Mouse (Mus musculus): Measurements from ENCODE around the gene Rasa2.
"Not testable (repeated sequence)": the region's sequence is repeated elsewhere in the genome, so short reads cannot be mapped to it uniquely, and the experiment has no call there.

Rasa2 gene

GRCm38 (mm10) chr9:96631389-96632072 is at the start of gene Rasa2:
Gene Rasa2, minus strand, starts transcription at chr9:96631617.
- peak; percentile 89 for DNase-seq (ENCODE audit: low spot score)

DNA sequence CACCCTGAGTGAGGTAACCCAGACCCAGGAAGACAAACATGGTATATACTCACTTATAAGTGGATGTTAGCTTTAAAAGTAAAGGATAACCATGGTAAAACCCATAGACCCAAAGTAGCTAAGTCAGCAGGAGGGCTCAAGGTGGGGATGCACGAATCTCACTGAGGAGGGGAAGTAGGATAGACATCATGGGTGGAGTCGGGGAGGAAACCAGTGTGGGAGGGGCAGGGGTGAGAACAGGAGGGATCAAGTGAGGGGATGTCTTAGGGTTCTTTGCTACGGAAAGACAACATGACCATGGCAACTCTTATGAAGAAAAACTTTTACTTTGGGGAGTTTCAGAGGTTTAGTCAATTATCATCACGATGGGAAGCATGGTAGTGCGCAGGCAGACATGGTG is 47.2 kb upstream of the Rasa2 start:
- no peak for DNase-seq (ENCODE audit: low spot score)

DNA sequence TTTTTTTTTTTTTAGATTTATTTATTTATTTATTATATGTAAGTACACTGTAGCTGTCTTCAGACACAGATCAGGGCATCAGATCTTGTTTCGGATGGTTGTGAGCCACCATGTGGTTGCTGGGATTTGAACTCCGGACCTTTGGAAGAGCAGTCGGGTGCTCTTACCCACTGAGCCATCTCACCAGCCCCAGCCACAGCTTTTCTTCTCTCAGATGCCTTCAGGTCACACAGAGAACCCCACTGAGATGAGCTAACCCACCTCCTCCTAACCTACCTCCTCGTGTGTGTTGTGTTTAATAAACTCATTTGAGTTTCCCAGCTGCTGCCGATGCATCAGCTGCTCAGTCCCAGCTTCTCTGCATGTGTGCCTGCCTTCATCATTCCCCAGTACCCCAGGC is 46.3 kb upstream of the Rasa2 start:
- DNase-seq (ENCODE audit: low spot score), result not testable (repeated sequence)

DNA sequence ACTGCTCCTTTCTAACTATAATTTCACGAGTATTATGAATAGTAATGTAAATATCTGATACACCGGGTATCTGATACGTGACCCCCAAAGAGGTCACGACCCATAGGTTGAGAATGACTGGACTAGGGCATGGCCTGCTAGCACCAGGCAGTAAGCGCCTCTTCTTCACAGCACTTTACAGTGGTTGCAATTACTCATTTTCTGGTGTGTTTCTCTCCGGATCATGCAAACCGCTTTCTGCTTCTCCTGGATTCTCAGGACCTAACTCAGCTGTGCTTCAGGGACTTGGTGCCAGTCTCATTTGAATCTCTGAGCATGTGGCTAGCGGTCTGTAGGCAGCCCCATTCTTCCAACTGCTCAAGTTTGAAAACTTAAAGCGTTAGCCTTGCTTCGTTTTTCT is 45.3 kb upstream of the Rasa2 start:
- no peak for DNase-seq (ENCODE audit: low spot score)

DNA sequence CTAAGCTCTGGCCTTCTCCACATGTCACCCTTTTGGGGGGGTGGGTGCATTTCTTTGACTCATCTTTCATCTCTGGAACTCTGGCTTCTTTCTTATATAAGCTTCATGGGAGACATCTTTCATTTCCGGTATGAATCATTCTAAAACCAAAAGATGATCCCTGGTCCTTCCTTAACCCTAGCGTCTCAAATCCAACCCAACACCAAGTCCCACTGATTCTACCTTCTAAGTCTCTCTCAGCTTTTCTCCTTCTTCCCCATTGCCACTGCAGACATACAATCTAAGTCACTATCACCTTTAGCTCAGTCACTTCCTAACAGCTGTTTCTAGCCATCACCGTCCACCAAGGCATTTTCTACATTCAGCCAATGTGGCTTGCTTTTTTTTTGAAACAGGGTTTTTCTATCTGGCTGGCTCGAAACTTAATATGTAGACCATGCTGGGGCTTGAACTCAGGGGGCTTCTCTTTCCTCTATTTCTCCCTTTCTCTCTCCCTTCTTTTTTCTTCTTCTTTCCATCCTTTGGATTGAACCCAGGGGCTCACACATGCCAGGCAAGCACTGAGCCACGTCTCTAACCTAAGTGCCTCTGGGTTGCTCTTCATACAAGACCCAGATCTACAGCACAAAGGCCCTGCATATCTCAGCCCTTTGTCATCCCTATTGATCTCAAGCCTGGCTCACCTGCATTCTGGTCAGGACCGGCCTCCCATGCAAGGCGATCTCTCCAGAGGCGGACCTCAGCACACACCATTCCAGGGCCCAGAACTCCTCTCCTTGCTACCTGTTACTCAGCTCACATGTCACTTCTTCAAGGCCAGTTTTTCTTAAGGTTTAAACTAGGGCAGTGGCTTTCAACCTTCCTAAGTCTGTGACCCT is 44.6 kb upstream of the Rasa2 start:
- DNase-seq (ENCODE audit: low spot score), result no peak

DNA sequence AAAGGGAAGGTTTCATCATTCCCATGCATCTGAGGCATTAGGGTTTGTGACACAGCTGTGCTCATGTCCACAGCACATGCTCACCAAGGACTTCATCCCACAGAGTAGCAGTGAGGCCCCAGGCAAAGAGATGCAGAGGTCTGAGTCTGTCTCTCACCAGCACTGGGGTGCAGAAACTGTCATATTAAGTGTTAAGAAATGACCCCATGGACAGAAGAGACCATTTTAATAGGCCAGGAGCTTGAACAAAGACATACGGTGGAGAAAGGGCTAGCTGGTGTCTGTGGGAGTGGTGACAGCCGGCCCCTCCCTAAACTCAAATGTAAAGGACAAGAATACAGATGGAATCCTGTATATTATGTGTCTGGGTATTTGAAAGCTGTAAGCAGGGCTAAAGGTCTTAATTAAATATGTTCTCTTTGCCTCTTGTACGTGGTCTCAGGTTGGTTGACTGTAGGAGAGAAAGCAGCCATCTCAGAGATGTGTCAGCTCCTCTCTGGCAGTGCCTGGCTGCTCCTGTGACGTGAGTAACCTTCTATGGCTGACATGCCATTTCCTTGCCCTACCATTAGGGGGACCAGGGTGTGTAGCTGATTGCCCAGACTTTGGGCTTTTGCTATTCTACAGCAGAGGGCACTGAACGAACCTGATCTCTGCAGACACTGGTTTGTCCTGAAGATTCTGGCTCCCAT is 43.8 kb upstream of the Rasa2 start:
- DNase-seq (ENCODE audit: low spot score), result peak; percentile 32

GRCm38 (mm10) chr9:96674301-96674700 is 42.9 kb upstream of the Rasa2 start:
- no peak for DNase-seq (ENCODE audit: low spot score)

GRCm38 (mm10) chr9:96672466-96672865 is 41.0 kb upstream of the Rasa2 start:
- no peak for DNase-seq (ENCODE audit: low spot score)

DNA sequence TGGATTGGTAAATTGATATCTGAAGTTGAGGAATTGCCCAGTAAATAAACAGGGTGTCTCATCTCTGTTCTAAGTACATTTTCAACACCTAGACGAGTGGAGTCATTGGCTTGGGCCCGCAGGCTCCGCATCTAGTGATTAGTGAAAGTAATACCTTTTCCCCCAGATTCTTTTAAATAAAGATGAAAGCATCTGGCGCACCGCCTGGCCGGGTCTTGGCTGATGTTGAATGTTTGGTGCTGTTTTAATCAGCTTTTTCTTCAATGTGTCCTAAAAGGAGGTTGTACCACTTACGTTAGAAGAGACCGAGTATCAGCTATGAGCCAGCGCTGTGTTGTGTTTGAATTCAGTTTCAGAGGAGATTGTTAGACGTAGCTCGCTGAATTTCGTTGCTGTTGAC is 39.8 kb upstream of the Rasa2 start:
- no peak for DNase-seq (ENCODE audit: low spot score)

- peak; percentile 89 for DNase-seq (ENCODE audit: low spot score)
Measured at GRCm38 (mm10) chr9:96669877-96670276, 38.5 kb upstream of the Rasa2 start.

DNA sequence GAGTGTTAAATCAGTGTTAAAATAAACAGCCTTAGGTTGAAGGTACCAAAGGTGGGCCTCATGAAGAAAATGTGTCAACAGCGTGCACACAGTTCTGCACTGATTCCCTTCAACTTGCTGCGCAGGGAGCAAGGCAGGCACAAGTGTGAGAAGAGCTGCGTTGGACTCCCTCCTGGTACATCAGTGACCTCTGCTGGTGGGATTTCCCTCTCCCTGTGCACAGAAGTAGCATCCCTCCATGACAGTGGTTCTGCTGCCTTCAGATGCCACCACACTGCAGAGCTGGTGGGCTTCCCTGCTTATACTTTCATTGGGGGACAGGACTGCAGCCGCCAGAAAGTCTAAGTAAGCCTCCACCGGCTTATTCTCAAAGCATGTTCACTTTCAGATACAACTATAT is 37.2 kb upstream of the Rasa2 start:
- peak; percentile 62 for DNase-seq (ENCODE audit: low spot score)

GRCm38 (mm10) chr9:96660510-96661244 is 29.3 kb upstream of the Rasa2 start:
- no peak for DNase-seq (ENCODE audit: low spot score)

DNA sequence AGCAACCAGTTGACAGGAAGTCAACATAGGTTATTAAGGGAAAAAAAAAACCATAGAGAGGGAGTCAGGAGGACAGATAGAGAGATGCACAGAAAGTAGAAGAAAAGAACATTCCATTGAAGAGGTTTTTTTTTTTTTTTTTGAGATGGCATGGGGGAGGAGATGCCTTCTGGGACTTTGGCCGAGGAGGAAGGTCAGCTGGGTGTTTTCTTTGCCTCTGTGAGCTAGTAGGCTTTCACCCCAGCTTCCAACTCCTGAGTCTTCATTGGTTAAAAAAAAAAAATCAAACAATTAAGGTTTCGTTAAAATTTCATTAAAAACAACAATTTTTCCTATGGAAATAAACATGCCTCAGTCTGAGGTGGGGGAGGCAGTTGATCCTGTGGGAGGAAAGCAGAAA is 28.4 kb upstream of the Rasa2 start:
- DNase-seq (ENCODE audit: low spot score), result no peak

- DNase-seq (ENCODE audit: low spot score), result no peak
Measured at GRCm38 (mm10) chr9:96653538-96653937, 22.1 kb upstream of the Rasa2 start.

- DNase-seq (ENCODE audit: low spot score), result no peak
Measured at GRCm38 (mm10) chr9:96652763-96653162, 21.3 kb upstream of the Rasa2 start.

GRCm38 (mm10) chr9:96650807-96651206 is 19.4 kb upstream of the Rasa2 start:
- DNase-seq (ENCODE audit: low spot score), result no peak

DNA sequence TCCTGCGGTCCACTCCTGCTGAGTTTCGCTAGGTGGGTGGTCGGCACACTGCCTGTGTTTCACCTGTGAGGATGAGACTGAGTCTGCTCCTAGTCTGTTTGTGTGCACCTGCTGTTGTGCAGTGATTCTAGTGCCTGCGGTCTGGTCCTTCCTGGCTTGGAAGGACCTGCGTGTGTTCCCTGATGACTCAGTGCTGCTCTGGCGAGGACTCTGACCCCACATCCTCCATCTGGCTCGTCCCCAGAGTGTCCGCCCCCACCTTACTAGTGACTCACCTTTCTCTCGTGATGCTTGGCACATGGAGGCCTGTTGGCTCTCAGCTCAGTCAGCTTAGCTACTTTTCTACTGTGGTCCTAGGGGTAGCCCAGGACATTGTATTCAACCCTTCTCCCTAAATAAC is 18.5 kb upstream of the Rasa2 start:
- DNase-seq (ENCODE audit: low spot score), result peak; percentile 23

- DNase-seq (ENCODE audit: low spot score), result no peak
Measured at GRCm38 (mm10) chr9:96649362-96649761, 17.9 kb upstream of the Rasa2 start.

- no peak for DNase-seq (ENCODE audit: low spot score)
Measured at GRCm38 (mm10) chr9:96646668-96647295, 15.4 kb upstream of the Rasa2 start.

GRCm38 (mm10) chr9:96644840-96645239 is 13.4 kb upstream of the Rasa2 start:
- DNase-seq (ENCODE audit: low spot score), result no peak

DNA sequence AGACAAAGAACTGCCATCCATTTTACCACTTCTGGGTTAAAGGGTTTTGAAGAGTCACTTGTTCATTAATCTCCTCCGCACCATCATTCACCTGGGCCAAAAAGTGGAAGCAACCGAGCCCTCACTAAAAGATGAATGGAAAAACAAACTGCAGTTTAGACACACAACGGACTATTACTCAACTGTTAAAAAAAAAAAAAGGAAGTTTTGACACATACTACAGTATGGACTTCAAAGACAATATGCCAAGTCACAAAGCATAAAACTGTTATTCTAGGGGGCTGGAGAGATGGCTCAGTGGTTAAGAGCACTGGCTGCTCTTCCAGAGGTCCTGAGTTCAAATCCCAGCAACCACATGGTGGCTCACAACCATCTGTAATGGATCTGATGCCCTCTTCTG is 12.6 kb upstream of the Rasa2 start:
- not testable (repeated sequence) for DNase-seq (ENCODE audit: low spot score)

DNA sequence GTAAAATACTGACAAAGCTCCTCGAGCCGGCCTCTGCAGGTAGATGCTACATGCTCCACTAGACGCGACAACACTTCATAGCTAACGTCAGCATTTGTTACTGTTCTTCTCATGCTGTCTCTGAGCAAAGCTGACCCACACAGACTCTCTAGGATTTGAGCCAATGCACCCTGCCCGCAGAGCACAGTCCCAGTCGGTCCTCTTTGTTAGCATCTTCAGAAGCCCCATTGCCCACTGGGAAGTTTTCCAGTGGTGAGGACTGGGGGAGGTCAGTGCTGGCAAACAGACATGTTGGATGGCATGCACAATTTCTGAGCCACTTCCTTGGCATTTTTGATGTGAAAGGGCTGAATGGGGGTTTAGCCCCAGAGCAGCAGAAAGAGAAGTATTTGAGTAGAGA is 8.0 kb upstream of the Rasa2 start:
- no peak for DNase-seq (ENCODE audit: low spot score)

Measured in urinary bladder, postnatal 25 days (tissue).